Mouse (Mus musculus) small intestine, adult 2 months (tissue): ENCODE measurements around the gene Srp54c.

ENCODE experiments used
- CTCF ChIP-seq: fragments of 200-500 bp; IDR thresholded peaks from 2 replicates; pipeline ENCODE4 v1.5.1; 2012; ENCODE audit warnings: low read depth, mild to moderate bottlenecking, control low read depth, inconsistent platforms, low read length, moderate library complexity, mixed read lengths; ENCODE audit not compliant: insufficient replicate concordance, insufficient read length; ENCODE audit errors: extremely low read depth
- POLR2A ChIP-seq: fragments of 200-500 bp; IDR thresholded peaks from 2 replicates; pipeline ENCODE4 v1.6.1; 2012; ENCODE audit warnings: low read depth, mild to moderate bottlenecking, control low read depth, inconsistent platforms, low read length, moderate library complexity

DNA sequence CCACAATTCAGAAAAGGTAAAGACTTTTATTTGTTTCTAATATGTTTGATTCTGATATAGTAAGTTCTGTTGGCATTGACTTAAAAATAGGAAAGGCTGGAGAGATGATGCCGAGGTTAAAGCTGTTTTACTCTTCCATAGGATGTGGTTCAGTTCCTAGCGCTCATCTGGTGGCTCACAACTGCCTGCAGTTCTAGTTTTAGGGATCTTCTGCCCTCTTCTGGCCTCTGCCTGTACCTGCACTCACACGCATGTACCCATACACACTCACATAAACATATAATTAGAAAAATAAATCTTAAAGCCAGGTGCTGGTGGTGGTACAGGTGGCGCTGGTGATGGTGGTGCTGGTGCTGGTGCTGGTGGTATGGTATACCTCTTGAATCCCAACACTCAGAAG is 76.4 kb downstream of the Srp54c start:
- TF ChIP-seq CTCF (no peak), POLR2A (no peak)
